Mouse (Mus musculus) embryonic facial prominence, embryonic 10.5 days (tissue): Measurements from ENCODE around the gene Dhfr. TPM values are rescaled to one million over a fixed set of nuclear protein-coding genes. Genes with fewer than 3 reads are reported as not detected.

Source experiments
- DNase-seq: peaks from one replicate; pipeline ENCODE4 v3.0.0-alpha.2; 2017; ENCODE audit warnings: low spot score
- H3K27ac ChIP-seq: fragments of 300-500 bp; sonication (generic); replicated peaks from 2 replicates; pipeline ENCODE4 v1.5.1; 2016; ENCODE audit warnings: mild to moderate bottlenecking
- H3K27me3 ChIP-seq: fragments of 300-500 bp; sonication (generic); replicated peaks from 2 replicates; pipeline ENCODE4 v1.6.1; 2016; ENCODE audit warnings: low read depth, mild to moderate bottlenecking; ENCODE audit not compliant: poor library complexity, severe bottlenecking
- H3K36me3 ChIP-seq: fragments of 300-500 bp; sonication (generic); replicated peaks from 2 replicates; pipeline ENCODE4 v1.6.1; 2016; ENCODE audit warnings: mild to moderate bottlenecking, moderate library complexity
- H3K4me1 ChIP-seq: fragments of 300-500 bp; sonication (generic); 2 replicates; pipeline ENCODE4 v1.6.1; 2016
- H3K4me3 ChIP-seq: fragments of 300-500 bp; sonication (generic); 2 replicates; pipeline ENCODE4 v1.5.1; 2016; ENCODE audit warnings: mild to moderate bottlenecking, moderate library complexity
- H3K9me3 ChIP-seq: fragments of 300-500 bp; sonication (generic); 2 replicates; pipeline ENCODE4 v1.6.1; 2016; ENCODE audit warnings: mild to moderate bottlenecking
- WGBS: fragments of 180-500 bp; shearing (Covaris S2); methylation state at CpG from one replicate; pipeline ENCODE4 v1.1.7; 2016; 5-methylcytosine and 5-hydroxymethylcytosine counted together
- polyA plus RNA-seq: library from polyadenylated mRNA; unstranded; fragments of >200 nt; fragmentation: Nextera tagmentation; extraction: Ambion mirVana; gene quantifications from 2 replicates; pipeline ENCODE4 v1.2.1, GENCODE M21; 2016

Gene Dhfr
- polyA plus RNA-seq: 27.0 and 27.5 TPM in 2 replicates

DNA sequence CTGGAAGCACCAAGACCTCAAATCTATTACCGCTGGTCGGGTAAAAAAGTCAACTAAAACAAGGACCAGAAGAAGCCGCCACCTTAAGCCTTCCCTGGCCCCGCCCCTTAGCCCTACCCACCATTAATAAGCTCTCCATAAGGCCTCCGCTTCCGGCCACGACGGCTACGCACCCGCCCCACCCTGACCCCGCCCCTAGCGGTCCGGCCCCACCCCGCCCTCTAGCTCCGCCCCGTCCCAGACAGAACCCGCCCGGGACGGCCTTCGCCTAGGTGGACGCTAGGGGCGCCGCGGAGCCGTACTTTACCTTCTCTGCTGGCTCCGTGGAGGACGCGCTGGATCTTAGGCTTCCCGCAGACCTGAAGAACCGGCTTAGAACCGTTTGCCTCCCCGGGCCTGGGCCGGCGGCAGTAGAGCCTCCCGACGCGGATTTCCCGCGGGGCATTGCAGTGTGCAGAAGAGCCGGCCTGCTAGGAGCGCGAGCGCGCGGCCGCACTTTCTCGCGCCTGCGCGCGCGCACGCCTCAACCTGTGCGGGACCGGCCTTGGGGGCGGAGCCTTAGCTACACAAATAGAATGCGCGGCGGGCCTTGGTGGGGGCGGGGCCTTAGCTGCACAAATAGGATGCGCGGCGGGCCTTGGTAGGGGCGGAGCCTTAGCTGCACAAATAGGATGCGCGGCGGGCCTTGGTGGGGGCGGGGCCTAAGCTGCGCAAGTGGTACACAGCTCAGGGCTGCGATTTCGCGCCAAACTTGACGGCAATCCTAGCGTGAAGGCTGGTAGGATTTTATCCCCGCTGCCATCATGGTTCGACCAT, at the start of gene Dhfr, which contains the start of gene Msh3:
Gene Dhfr (plus strand): TSS at position 271 of the 816 bp plus-strand sequence.
Gene Msh3 (minus strand): TSS at position 548 of the 816 bp plus-strand sequence.
- Histone ChIP-seq H3K27me3 (no peaks in the 10 kb centered on the region), H3K9me3 (no peaks in the 10 kb centered on the region), H3K4me3 (peak within 1 kb of the TSS; percentile 82), H3K4me1 (peaks cover 23% of the 10 kb centered on the region), H3K36me3 (peaks cover 48% of the 10 kb centered on the region), H3K27ac (peak within 1 kb of the TSS; percentile 95)
- peak; percentile 99 for DNase-seq
- WGBS: under 1% methylated on average over 76 of the region's 76 CpGs

DNA sequence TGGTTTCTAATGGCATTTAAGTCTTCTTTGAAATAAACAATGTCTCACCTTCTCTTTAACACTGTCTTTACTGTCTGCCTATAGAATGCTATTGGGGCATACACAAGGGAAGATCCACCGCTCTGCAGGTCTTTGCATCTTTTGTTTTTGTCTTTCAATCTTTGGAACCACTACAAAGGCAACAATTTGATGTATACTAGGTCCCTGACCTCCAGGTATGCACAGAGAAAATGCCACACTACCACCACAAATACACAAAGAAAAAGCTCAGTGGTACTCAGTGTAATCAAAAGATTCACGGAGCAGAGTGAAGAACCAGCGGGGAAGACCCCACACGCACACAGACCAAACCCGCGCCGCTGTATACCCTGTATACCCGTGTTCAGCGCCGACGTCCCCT, 48.8 kb upstream of the Dhfr start, which contains the start of gene Gm20379:
Gene Gm20379 (plus strand): TSS at position 301 of the 400 bp plus-strand sequence.
- H3K27me3 ChIP-seq: no peaks in the 10 kb centered on the region
- peaks cover 44% of the 10 kb centered on the region for H3K36me3 ChIP-seq
- no peaks in the 10 kb centered on the region for H3K9me3 ChIP-seq
- no peak within 1 kb of the TSS for H3K4me3 ChIP-seq
- no peak within 1 kb of the TSS for H3K27ac ChIP-seq
- peaks cover 6% of the 10 kb centered on the region; the same call in 1 of the 2 replicates for H3K4me1 ChIP-seq
- 97% methylated on average over 11 of the region's 11 CpGs for WGBS
- no peak for DNase-seq

DNA sequence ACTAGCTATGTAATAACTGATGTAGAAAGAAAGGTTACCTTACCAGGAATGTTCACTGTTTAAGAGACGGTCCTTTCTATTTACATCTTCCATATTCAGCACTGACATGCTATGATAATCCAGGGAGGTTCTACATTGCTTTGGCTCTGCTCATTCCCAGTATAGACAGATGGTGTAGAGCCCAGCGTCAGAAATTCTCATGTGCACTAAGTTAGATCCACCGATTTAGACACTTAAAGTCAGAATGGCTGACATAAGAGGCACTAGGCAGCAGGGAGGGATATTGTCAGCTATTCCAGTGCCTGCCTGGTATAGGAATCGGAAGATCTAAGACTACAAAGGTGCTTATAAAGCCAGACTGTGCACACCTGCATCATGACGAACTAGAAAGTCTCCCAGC, 39.9 kb upstream of the Dhfr start:
- no peaks in the 10 kb centered on the region for H3K4me1 ChIP-seq
- no peaks in the 10 kb centered on the region for H3K9me3 ChIP-seq
- peaks cover 46% of the 10 kb centered on the region for H3K36me3 ChIP-seq
- H3K4me3 ChIP-seq: no peak overlapping the region
- 91% methylated on average over 5 of the region's 5 CpGs for WGBS
- no peak for DNase-seq
- H3K27ac ChIP-seq: no peak overlapping the region
- no peaks in the 10 kb centered on the region for H3K27me3 ChIP-seq

DNA sequence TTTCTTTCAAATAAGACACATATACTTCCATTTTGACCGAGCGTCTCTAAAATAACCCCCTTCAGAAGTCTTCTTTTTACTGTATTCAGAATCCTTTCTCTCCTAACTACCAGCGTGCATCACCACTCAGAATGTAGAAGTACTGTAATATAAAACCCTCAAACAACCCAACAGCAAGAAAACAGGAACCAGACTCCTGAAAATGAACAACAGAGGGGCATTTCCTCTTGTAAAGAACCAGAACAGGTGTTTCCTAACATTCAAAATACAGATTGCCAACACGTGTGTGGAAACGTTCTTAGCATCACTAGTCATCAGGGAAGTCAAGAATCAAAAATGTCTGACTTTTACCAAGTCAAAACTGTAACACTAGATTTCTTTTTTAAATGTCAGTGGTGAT, 33.8 kb upstream of the Dhfr start:
- Histone ChIP-seq H3K9me3 (no peaks in the 10 kb centered on the region), H3K27me3 (no peaks in the 10 kb centered on the region), H3K4me1 (no peaks in the 10 kb centered on the region; the same call in 1 of the 2 replicates), H3K36me3 (peaks cover 58% of the 10 kb centered on the region), H3K27ac (no peak overlapping the region), H3K4me3 (no peak overlapping the region)
- WGBS: 84% methylated on average over 5 of the region's 5 CpGs
- no peak for DNase-seq

DNA sequence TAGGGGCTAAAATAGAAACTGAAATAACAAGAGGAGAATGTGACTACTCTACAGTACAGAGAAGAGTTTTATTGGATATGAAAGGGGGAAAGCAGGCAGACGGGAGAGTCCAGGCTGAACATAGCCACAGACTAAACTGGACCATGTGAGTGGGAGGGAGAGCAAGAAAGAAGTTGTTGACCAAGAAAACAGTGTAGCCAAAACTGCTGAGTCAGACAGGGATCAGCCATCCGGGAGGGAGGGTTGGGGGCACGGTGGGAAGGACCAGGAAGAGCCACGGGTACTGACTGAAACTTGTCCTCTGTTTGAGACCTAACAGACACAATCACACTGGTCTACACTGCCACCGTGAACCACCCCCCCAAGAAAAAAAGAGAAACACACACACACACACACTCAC, 28.5 kb upstream of the Dhfr start:
- WGBS: 78% methylated on average over 5 of the region's 5 CpGs
- Histone ChIP-seq H3K27me3 (no peaks in the 10 kb centered on the region), H3K27ac (no peak overlapping the region)

DNA sequence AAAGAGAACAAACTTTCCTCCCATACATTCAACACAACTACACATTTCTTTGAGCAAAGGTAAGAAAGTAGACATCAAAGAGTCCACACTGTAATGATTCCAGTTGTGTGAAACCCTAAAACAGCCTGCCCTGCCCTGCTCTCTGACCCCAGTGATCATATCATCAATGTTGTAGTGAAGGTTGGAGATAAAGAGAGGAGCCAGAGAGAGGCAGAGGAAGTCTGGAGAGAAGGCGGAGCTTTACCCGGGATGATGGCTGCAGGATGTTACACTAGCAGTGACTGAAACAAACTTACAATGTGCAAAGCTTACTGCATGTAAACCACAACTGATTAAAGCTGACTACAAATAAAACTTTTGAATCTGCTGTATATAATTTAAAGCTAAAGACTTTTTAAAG, 26.5 kb upstream of the Dhfr start:
- DNase-seq: no peak
- Histone ChIP-seq H3K9me3 (no peaks in the 10 kb centered on the region), H3K27ac (no peak overlapping the region), H3K4me1 (no peaks in the 10 kb centered on the region), H3K27me3 (no peaks in the 10 kb centered on the region), H3K4me3 (no peak overlapping the region), H3K36me3 (peaks cover 33% of the 10 kb centered on the region)
- WGBS: 87% methylated on average over 2 of the region's 2 CpGs

More for the DNA sequence above, 28.5 kb upstream of the Dhfr start:
- H3K4me1 ChIP-seq: no peaks in the 10 kb centered on the region
- no peaks in the 10 kb centered on the region for H3K9me3 ChIP-seq
- no peak overlapping the region for H3K4me3 ChIP-seq
- peaks cover 48% of the 10 kb centered on the region for H3K36me3 ChIP-seq
- no peak for DNase-seq

DNA sequence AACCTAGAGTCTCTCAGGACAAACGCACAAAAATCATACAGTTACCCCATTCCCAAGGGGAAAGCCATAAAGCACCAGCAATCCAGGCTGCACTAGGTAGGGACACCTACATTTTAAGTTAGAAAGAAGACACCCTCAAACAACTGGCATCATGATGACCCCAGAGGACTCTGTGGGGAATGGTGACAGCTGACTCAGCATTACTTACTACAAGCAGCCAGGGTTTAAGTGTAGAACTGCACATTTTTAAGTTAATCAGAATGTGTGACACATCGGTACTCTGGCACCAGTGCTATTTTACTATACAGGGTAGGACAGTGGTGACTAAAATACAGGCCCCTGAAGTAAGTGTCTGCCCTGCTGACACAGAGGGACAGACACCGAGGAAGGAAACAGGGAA, 23.9 kb upstream of the Dhfr start:
- Histone ChIP-seq H3K4me3 (no peak overlapping the region), H3K9me3 (no peaks in the 10 kb centered on the region), H3K4me1 (no peaks in the 10 kb centered on the region), H3K27me3 (no peaks in the 10 kb centered on the region), H3K36me3 (peaks cover 33% of the 10 kb centered on the region), H3K27ac (no peak overlapping the region)
- 92% methylated on average over 3 of the region's 3 CpGs for WGBS
- DNase-seq: no peak

DNA sequence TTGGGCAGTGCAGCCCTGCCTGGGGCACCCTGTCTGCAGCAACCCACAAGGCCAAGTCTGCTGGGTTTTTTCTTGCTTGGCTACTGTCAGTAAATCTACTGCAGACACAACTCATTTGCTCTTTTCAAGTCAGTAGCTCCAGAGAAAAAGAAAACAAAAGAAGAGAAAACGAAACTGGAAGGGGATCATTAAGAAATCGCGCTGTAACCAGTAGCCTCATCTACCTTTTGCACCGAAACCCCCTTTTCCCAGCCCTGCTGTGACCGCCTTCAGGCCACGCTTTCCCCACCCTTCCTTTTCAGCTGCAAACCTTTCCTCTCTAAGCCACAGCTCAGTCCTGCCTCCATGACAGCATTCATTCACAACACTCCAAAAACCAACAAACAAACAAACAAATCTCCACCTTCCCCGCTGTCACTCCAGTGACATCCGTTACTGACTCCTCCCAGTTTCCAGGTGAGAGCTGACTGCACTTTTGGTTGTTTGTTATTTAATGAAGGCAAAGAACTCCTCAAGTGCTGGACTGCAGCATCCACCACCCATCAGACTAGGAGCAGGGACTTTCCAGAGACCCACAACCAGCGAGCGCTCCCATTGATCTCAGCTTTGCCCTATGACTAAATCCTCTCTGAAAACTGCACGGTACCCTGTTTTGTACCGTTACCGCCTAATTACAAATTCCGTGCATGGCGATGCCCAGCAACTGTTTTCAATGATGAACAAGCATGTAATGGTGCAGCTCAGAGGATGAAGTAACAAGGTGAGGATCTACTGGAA, 22.2 kb upstream of the Dhfr start:
- no peaks in the 10 kb centered on the region for H3K27me3 ChIP-seq
- no peak for DNase-seq
- no peak overlapping the region for H3K27ac ChIP-seq
- no peaks in the 10 kb centered on the region for H3K4me1 ChIP-seq
- H3K4me3 ChIP-seq: no peak overlapping the region
- H3K9me3 ChIP-seq: no peaks in the 10 kb centered on the region
- H3K36me3 ChIP-seq: peaks cover 41% of the 10 kb centered on the region
- WGBS: 91% methylated on average over 15 of the region's 15 CpGs

DNA sequence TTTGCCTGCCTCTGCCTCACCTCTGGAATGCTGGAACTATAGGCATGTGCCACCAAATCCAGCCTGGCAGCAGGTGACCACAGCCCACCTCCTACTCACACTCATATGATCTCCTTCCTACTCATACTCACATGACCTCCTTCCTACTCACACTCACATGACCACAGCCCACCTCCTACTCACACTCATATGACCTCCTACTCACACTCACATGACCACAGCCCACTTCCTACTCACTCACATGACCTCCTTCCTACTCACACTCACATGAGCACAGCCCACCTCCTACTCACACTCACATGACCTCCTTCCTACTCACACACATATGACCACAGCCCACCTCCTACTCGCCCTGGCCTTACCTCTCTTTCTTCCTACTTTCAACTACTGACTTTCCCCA, 17.7 kb upstream of the Dhfr start:
- no peaks in the 10 kb centered on the region for H3K4me1 ChIP-seq
- H3K9me3 ChIP-seq: no peaks in the 10 kb centered on the region
- DNase-seq: no peak
- no peaks in the 10 kb centered on the region for H3K27me3 ChIP-seq
- no peak overlapping the region for H3K27ac ChIP-seq
- H3K36me3 ChIP-seq: peaks cover 61% of the 10 kb centered on the region
- no peak overlapping the region for H3K4me3 ChIP-seq
- WGBS: 88% methylated on average over 1 of the region's 1 CpGs

DNA sequence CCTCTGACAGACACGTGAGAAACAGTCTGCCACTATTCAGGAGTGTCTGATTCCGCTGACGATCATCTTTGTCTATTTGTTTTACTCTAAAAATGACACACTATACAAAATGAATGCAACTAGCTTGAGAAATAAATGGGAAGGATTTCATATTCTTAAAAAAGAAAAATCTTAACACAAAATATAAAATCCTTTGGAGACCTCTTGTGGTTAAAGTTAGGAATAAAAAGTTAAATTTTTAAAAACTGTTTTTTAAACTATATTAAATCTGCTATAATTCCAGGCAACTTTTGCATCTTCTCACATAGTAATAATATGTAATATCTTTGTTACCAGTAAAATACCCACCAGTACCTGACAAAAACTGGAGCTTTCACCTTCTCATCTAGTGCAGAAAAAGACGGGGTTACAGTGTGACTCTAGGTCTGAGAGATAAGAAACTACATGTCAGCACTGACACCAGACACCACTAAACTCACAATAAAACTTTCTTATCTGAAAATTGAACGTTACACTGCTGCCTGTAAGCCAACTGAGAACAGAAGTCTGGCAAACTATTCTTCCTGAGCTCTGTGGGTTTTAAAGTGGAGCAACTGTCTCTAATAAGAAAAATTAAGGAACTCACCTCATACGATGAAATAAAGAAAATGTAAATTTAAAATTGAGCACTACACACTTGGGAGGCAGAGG, 16.6 kb upstream of the Dhfr start:
- Histone ChIP-seq H3K36me3 (peaks cover 71% of the 10 kb centered on the region), H3K9me3 (no peaks in the 10 kb centered on the region), H3K4me1 (no peaks in the 10 kb centered on the region), H3K4me3 (no peak overlapping the region), H3K27me3 (no peaks in the 10 kb centered on the region), H3K27ac (no peak overlapping the region)
- WGBS: 90% methylated on average over 6 of the region's 6 CpGs
- DNase-seq: no peak

DNA sequence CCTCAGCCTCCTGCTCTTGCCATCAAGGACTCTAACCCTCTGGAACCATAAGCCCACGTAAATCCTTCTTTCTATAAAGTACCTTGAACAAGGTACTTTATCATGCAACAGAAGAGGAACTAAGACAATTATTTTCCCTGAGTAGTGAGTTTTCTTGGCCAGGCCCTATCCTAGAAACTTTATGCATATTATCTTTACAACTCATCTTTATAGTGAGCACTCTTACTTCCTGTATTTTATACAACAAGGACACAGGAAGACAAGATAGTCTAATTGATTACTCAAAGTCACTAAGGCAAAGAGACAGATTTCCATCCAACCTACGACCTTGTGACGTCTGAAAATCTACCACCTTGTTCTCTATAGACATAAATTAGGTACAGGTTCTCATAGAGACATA, 14.7 kb upstream of the Dhfr start:
- Histone ChIP-seq H3K9me3 (no peaks in the 10 kb centered on the region), H3K27me3 (no peaks in the 10 kb centered on the region), H3K27ac (no peak overlapping the region), H3K4me3 (no peak overlapping the region), H3K36me3 (peaks cover 77% of the 10 kb centered on the region), H3K4me1 (no peaks in the 10 kb centered on the region)
- WGBS: 96% methylated on average over 3 of the region's 3 CpGs
- DNase-seq: no peak

DNA sequence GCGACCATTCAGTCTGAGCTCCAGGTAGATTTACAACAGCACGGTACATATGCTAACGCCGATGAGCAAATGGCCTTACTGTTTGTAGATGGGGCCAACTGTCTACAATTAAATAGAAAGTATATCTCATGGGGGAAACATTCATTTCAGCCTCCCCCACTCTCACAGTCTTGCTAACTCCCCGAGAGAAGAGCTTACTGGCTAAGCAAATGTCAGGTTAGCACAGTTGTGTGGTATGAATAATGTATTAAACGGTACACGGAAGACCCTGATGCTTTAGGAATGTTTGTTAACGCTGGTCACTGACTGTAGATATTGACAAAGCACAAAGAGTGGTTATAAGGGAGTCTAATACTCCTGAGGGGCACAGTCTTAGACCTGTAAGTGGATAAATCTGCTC, 10.5 kb upstream of the Dhfr start:
- Histone ChIP-seq H3K4me3 (no peak overlapping the region), H3K36me3 (peaks cover 90% of the 10 kb centered on the region), H3K27me3 (no peaks in the 10 kb centered on the region), H3K27ac (no peak overlapping the region), H3K4me1 (no peaks in the 10 kb centered on the region), H3K9me3 (no peaks in the 10 kb centered on the region)
- 92% methylated on average over 8 of the region's 8 CpGs for WGBS
- DNase-seq: no peak
